Mouse (Mus musculus) layer of hippocampus, postnatal 10 days (tissue): Measurements from ENCODE around the gene Tmem100. TPM values are rescaled to one million over a fixed set of nuclear protein-coding genes. Genes with fewer than 3 reads are reported as not detected.

Source experiments
- DNase-seq, 2 experiments: peaks; one replicate each; pipeline ENCODE4 v3.0.0; 2021; ENCODE audit warnings: low spot score in 2 of 2
- total RNA-seq, 2 experiments: library from RNA; stranded (reverse); gene quantifications; 2 replicates each; pipeline ENCODE4 v1.2.3; 2021

Tmem100 gene
- total RNA-seq, 2 experiments from 2014 or later = 28.2 to 30.1 TPM

DNA sequence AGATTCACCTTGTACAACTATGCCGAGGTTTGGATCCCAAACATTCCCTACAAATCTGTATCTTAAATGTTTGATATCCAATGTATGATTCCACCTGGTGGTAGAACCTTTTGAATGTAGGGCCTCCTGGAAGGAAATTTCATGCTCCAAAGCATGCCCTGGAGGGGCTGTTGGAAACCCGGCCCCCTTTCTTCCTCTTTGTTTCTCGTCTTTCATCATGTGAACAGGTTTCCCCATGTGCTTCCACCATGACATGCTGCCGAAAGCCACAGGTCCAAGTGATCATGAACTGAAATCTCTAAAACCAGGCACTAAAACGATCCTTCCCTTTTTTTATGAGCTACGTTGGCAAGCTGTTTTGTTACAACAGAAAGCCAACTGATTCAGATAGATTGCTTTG lies 16.5 kb upstream of the Tmem100 start:
- DNase-seq = no peak

DNA sequence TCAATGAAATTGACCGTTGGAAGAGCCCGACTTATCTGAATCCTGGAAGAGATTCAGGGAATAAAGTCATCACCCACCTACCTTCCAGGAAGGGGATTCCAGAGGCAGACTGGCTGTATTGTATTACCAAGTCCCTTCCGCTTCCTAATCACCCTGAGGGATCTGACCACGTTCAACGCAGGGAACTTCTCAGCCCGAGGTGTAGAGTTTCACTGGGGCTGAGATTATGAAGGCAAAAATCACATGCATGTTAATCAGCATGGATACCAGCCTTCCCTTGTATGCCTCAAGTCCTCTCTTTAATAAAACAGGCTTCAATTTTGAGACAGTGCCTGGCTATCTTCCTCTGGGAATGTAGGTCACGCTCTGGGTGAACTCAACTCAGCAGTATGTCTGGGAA lies 14.9 kb upstream of the Tmem100 start:
- no peak for DNase-seq

DNA sequence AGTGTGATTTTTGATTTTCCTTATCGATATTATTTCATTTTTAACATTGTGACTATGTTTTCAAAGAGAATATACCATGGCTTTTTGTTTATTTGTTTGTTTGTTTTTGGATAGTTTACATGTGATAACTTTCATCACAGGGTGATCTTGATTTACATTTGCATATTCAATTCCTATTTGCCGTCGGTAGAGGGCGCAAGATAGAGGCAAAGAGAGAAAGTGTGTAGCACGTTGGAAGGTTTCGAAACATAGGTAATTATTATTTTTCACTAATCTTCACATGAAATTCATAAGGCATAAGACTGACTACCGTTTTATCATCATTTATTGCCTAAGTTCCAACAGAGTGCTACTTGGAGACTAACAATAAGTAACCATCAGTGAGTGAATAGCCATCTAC lies 11.0 kb upstream of the Tmem100 start:
- peak; percentile 51 to 68 for DNase-seq

DNA sequence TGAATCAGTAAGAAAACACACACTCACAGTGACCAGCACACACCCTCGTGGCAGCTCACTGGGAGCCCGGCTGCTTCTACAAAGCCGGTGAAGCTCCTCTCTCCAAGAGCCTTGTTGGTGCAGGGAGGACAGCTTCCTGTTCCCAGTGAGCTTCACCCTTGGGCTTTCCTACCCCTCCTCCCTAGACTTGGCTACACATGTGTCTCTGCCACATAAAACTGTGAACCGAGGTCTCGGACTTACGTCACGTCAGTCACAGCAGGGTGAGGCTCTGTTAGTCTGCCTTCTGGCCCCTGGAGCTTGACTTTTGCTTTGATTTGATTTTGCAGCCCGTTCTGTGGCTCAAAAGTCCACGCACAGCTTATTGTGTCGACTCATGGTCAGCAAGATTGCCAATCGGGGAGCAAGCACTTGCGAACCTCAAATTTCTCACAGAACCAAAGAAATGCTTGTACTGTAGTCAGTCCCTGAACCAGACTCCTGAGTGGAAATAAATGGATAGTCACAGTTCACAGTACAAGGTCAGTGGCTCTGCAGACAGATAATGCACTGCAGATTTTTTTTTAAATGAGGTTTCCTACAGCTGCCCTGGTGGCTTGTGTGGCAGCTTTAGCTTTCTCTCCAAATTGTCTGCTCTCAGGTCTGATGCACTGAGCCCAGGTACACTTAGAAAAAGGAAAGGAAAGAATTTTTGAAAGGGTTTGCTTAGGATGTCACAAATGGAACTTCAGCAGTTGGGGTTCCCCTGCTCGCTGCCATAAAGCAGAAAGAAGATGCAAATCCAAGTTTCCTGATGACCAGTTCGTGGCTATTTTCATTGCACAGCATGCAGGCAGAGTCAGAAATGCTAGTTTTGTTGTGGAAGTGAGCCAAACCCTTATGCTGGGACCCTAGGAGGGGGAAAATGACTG lies 4.0 kb upstream of the Tmem100 start:
- no peak for DNase-seq

DNA sequence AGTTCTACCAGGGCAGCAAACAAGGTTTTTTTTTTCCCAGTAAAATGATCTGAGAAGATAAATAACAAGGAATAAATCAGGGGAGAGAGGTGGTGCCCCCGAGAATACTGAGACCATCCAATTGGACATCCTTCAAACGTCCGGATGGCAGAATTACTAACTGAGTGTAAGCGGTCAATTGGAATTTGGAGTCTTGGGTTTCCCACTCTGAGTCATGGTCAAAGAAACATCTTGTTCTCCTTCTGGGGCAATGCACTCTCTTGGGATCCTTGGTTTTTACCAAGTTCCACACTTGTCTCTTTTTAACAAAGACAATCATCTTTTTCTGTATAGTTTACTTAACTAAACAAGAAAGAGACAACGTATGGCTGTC lies 3.4 kb upstream of the Tmem100 start:
- DNase-seq = no peak

DNA sequence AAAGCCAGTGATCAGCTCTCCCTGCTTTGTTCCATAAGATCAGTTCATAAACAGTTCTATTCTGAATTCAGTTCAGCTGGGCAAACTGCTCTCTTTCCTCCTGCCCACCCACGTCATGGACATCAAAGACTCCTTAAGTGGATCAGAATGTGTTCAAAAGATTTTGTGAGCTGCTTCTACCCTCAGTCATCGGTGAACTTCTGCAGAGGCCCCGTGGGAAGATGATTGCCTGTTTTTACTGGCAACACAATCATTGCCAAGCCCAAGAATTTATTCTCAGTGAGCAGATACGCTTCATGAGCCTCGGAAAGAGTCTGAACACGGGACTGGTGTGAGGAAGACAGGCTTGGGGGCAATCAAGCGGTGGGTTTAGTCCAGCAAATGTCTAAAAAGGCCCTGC lies 2.9 kb upstream of the Tmem100 start:
- no peak for DNase-seq

DNA sequence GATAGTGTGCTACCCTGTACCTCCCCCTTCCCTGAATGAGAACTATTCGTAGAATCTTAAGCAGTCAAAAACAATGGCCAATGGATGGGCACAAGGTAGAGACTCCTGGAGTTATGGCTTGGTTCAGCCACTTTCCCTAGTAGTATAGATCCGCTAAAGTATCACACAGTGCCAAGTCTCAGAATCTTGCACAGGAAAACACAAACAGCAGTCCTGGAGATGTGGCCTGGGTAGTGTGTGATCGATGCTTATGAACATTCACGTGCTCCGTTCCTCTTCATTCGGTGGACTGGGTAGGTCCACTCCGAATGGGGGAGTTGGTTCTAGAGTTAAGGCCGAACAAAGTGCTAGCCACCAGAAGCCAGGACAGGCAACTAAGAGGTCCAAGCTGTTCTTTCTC lies 1.4 kb upstream of the Tmem100 start:
- DNase-seq = no peak

DNA sequence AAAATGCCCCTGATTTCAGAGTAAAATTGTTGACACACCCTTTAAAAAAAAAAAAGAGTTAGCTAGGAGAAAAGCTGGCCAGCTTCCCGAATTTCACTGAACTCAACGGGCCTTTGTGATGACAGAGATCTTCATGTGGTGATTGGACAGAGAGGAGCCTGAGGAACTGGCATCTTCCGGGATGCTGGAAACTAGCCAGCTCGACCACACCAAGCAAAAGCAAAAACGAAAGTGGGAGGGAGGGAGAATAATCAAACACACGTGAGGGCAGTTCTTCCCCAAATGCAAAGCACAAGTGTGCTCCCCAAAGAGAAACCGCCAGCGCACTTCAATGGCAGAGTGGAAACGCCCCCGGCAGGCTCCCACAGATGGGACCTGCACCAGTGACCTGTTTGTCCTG lies 794 bp upstream of the Tmem100 start:
- peak; percentile 55 to 61 for DNase-seq

DNA sequence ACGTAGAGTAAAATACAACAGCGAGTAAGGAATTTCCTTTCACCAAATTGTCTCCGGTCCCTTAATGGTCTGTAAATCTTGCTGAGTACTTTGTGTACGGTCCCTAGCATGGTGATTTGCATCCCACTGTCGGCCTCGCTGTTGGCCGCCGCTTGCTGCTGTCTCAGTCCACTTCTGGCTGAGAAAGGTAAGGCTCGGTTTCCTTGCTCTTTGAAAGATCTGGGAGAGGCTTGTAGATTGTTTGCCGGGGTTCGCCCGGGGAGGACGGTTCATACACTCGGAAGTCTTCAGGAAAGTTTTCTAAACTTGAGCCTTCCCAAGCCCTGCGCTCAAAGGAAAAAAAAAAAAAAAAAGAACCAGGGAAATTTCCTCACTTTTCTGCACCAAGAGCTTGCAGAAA lies 409 bp downstream of the Tmem100 start:
- peak; percentile 45 to 56 for DNase-seq

DNA sequence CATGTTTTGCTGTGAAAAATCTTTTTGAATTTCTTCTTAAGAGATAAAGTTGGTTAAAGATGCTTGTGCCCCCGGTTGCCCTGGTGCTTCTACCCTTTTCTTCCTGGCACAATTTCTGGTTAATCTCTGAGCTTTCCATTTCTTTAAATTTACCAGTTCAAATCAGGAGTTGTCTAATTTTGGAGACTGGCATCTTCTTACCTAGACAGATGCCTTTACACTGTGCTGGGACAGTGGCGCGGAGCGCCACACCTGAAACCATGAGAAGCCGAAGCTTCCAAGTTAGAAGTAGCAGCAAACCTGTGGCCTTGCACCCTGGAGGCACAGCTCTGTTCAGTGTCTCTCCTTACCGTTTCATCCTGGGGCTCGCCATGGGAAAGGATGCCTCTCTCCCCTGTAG lies 928 bp downstream of the Tmem100 start:
- DNase-seq = no peak

DNA sequence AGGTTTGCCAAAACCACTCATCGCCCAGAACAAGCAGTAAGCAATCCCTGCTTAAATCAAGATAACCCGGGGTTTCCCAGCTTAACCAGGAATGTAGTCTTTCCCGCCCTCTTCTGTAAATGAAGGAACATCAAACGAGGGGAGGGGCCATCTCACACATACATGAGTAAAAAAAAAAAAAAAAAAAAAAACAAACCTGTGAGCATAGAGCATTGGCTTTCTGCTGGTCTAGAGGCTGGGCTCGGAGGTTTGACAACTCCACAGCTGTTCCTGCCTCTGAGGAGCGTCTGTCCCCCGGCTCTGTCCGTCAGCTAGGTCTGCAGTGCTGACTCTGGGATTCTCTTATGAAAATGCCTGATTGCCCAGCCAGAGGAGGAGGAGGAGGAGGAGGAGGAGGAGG lies 2.7 kb downstream of the Tmem100 start:
- no peak for DNase-seq

DNA sequence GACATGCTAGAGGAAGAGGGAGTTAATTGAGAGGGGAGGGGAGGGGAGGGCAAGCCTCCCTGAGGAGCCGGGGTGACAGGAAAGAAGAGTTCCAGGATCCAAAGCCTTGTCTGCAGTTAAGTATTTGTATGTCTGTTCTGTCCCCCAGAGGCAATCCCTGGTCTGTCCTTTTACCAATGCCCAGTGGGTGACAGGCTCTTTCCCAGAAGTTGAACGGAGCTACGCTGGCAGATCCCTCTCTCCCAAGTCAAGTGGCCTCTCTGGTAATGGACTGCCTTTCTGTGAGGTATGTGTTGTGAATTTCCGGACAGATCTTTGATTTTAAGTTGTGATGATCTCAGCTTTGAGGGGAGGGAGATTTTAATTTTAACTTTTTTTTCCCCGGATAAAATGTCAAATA lies 3.3 kb downstream of the Tmem100 start:
- DNase-seq = no peak

DNA sequence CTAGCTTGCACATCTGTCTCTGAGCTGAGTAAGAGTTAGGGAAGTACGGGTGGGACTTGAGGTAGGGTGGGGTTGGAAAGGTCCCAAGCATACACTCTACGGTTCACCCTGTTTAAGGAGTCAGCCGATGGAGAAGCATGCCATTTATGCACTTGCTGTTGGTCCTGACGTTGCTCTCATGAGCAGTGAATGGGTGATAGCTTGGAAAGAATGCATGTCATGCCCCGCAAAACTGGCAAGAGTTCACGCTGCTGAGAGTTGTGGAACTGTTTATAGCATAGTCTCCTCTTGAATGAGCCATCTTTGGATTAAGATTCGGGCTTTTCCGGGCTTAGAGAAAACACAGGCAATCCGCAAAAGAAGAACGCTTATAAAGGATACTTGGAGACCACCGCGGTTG lies 4.5 kb downstream of the Tmem100 start:
- DNase-seq = peak in 1 of 2 experiments; percentile 25

DNA sequence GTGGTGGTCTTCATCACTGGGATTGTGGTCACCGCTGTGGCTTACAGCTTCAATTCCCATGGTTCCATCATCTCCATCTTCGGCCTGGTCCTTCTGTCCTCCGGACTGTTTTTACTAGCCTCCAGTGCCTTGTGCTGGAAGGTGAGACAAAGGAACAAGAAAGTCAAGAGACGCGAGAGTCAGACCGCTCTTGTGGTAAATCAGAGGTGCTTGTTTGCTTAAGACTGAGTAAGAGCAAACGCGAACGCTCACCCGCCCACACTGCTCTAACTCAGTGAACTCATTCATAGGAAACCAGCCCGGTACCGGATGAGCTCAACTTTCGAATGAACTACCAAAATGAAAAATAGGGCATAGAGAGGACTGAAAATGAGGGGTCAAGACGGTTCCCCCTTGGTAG lies 5.4 kb downstream of the Tmem100 start:
- DNase-seq = no peak

DNA sequence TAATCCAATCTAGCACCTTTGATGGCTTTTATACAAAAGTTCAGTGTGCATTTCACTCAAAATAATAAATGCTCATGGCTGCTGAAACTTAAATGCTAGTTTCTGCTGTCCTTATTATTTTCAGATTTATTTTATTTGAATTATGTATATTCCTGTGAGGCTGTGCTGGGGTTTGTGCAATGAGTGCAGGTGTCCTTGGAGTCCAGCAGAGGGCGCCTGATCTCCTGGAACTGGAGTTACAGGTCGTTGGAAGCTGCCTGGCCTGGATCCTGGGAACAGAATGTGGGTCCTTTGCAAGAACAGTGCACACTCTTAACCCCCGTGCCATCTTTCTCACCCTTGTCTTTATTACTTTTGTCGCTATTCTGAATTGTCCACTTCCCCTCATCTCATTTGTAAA lies 6.3 kb downstream of the Tmem100 start:
- DNase-seq = no peak

DNA sequence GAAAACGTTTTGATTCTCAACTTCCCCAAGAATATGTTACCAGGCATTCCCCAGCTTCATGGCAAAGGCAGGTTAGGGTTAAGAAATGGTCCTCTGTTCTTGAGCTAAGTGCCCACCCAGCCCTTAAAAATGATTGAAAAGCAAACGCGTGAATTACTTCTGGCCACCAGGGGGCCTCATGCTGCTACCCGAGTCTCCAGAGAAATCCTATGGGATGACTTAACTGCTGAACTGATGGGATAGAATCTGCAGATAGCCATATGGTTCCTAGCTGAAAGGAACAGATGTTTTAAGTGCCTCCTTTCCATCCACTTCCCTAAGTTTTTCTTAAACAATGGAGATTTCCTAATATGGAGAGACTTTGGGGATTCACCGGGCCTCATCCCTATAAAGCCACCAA lies 7.9 kb downstream of the Tmem100 start:
- peak in 1 of 2 experiments; percentile 56 for DNase-seq

DNA sequence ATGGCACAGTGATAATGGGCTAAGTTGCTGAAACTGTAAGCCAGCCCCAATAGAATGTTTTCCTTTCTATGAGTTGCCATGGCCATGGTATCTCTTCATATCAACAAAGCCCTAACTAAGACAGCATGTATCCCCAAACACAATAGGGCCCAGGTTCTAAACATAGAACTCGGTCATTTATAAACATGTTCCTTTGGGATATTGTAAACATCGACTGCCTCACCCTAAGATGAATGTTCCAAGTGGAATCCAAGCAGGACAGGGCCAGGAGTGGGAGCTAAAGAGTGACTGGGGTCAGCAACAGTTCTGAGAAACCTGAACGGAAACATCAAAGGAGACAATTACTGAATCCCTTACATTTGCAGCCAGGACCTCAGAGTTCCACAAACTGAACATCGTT lies 14.3 kb downstream of the Tmem100 start:
- DNase-seq = no peak

DNA sequence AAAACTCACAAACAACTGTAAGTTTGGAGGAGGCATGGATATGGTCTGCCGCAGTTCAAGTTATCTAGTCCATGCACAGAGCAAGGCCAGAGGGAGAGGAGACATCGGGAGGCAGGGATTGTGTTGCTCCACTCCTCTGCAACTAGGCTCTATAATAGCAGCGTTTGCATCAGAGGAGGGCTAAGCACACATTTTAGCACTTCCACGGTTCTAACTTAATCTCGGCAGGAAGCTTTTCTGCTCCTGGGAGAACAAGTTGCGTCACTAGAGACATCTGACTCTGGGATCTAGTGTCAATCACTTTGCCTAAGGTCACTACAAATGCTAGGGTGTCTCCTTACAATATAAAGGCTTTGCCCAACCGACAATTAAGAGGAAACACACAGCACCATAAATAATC lies 16.1 kb downstream of the Tmem100 start:
- no peak for DNase-seq

DNA sequence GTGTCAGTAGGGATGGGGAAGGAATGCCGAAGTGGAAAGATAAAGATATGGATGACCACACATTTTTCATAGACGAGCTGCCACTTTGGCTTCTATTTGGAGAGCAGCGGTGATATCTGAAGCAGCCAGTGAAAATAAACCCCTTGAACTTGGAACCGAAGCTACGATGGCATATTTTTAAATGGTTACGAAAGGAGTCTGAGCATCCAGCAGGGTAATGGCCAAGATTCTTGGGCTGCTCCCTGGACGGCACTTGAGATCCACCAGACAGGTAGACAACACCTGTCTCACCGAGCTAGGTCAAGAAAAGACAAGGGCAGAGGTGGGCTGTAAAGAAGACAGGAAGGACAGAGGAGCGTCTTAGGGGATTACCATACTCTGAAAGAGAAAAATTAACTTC lies 17.1 kb downstream of the Tmem100 start:
- DNase-seq = no peak

DNA sequence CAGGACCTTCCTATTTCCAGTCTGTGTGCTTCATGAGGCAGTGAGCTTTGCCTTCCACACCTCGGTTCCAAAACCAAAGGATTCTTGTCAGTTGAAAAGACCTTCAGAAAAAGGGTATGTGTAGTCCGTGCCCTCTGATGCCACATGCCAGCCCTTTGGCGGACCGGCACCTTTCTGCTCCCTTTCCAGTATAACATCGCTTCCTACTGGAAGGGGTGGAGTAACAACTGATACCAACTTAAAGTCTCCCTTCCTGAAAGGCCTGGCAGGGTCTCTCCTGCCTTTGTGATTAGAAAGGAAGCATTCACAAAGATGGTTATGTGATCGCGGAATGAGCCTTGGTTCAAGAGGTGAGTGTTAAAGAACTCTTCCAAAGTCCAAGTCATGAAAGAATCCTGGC lies 19.9 kb downstream of the Tmem100 start:
- no peak for DNase-seq

DNA sequence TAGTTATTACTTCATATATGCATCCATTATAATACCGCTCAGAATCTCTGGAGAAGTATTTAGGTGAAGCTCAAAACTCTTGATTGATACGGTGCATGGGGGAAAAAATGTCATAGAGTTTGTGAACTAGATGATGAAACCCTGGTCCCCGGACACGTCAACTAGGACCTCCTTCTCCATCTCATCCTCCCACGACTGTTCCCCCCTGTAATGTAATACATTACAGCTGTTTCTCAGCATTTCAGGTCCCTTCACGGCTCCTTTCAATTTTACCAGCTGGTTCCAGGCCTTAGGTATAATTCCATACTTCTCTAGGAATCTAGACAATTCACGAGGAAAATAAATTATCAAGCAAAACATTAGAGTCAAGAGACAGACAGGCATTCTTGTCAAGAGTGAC lies 22.6 kb downstream of the Tmem100 start:
- no peak for DNase-seq

DNA sequence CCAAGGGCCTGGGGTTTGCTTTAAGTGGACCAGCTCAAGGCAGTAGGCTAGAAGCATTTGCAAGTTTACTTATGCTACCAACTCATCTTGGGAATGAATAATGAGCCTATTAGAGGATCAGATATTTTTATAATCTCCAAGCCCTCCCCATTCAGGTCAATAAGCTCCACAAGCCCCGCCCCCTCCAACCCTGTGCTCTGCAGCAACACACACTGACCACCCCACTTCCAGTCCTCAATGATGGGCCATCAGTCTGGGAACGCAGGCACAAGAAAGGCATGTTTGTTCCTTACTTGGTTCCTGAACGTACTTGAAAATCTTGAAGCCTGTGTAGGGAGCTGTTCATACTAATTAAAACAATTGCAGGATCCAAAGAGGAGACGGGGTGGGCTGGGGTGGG lies 23.7 kb downstream of the Tmem100 start:
- no peak for DNase-seq

DNA sequence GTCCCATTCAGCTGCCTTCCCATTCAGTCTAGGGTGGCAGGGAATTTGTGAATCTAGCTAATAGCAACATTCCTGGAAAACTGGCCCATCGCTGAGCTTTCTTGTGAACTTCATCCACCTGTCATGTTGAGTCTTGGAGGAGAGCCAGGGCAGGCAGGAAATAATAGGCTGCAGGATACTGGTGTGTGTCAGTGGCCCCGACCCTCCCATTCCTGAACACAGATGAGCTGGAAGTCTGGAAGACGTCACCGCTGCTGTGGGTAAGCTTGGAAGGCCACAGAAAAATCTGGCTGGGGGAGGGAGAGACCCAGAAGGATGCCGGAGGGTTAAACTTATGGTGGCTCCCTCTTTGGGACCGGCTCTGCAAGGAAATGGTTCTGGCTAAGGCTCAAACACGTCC lies 24.3 kb downstream of the Tmem100 start:
- no peak for DNase-seq
